Mouse (Mus musculus): ENCODE data around the gene Sh3kbp1.

The Sh3kbp1 gene

GRCm38 (mm10) chrX:159829192-159829852 lies 202.2 kb downstream of the Sh3kbp1 start:
- in situ Hi-C loops (cut with MboI, MseI), result no loop called here

- in situ Hi-C loops (cut with MboI, MseI), result no loop called here
These were observed 204.1 kb downstream of the Sh3kbp1 start for GRCm38 (mm10) chrX:159831176-159831575.

GRCm38 (mm10) chrX:159835239-159835638 lies 208.2 kb downstream of the Sh3kbp1 start:
- in situ Hi-C loops (cut with MboI, MseI), result no loop called here

GRCm38 (mm10) chrX:159837379-159837778 lies 210.3 kb downstream of the Sh3kbp1 start:
- in situ Hi-C loops (cut with MboI, MseI), result no loop called here

GRCm38 (mm10) chrX:159839786-159840185 lies 212.7 kb downstream of the Sh3kbp1 start:
- in situ Hi-C loops (cut with MboI, MseI), result no loop called here

- in situ Hi-C loops (cut with MboI, MseI), result no loop called here
These were observed 213.2 kb downstream of the Sh3kbp1 start for GRCm38 (mm10) chrX:159840225-159840624.

- in situ Hi-C loops (cut with MboI, MseI), result no loop called here
These were observed 223.7 kb downstream of the Sh3kbp1 start for GRCm38 (mm10) chrX:159850722-159851121.

- in situ Hi-C loops (cut with MboI, MseI), result no loop called here
These were observed 229.8 kb downstream of the Sh3kbp1 start for GRCm38 (mm10) chrX:159856866-159857265.

- in situ Hi-C loops (cut with MboI, MseI), result no loop called here
These were observed 231.1 kb downstream of the Sh3kbp1 start for GRCm38 (mm10) chrX:159858126-159858525.

- in situ Hi-C loops (cut with MboI, MseI), result no loop called here
These were observed 233.9 kb downstream of the Sh3kbp1 start for GRCm38 (mm10) chrX:159860841-159861530.

- in situ Hi-C loops (cut with MboI, MseI), result no loop called here
These were observed 240.6 kb downstream of the Sh3kbp1 start for GRCm38 (mm10) chrX:159867660-159868059.

GRCm38 (mm10) chrX:159872521-159872920 lies 245.4 kb downstream of the Sh3kbp1 start:
- in situ Hi-C loops (cut with MboI, MseI), result loop anchor here (10.0 kb wide), 1 partner anchor 1202 kb away; no protein-coding TSS in a partner anchor

- in situ Hi-C loops (cut with MboI, MseI), result loop anchor here (10.0 kb wide), 1 partner anchor 1197 kb away; no protein-coding TSS in a partner anchor
These were observed 250.7 kb downstream of the Sh3kbp1 start for GRCm38 (mm10) chrX:159877770-159878169.

GRCm38 (mm10) chrX:159879455-159879854 lies 252.4 kb downstream of the Sh3kbp1 start:
- in situ Hi-C loops (cut with MboI, MseI), result loop anchor here (10.0 kb wide), 1 partner anchor 1195 kb away; no protein-coding TSS in a partner anchor

- in situ Hi-C loops (cut with MboI, MseI), result no loop called here
These were observed 254.5 kb downstream of the Sh3kbp1 start for GRCm38 (mm10) chrX:159881576-159881975.

- in situ Hi-C loops (cut with MboI, MseI), result no loop called here
These were observed 269.5 kb downstream of the Sh3kbp1 start for GRCm38 (mm10) chrX:159896536-159896935.

- in situ Hi-C loops (cut with MboI, MseI), result no loop called here
These were observed 271.0 kb downstream of the Sh3kbp1 start for GRCm38 (mm10) chrX:159898110-159898509.

GRCm38 (mm10) chrX:159899121-159899520 lies 272.0 kb downstream of the Sh3kbp1 start:
- in situ Hi-C loops (cut with MboI, MseI), result no loop called here

- in situ Hi-C loops (cut with MboI, MseI), result no loop called here
These were observed 276.3 kb downstream of the Sh3kbp1 start for GRCm38 (mm10) chrX:159903421-159903820.

- in situ Hi-C loops (cut with MboI, MseI), result no loop called here
These were observed 280.6 kb downstream of the Sh3kbp1 start for GRCm38 (mm10) chrX:159907703-159908102.

- in situ Hi-C loops (cut with MboI, MseI), result no loop called here
These were observed 282.6 kb downstream of the Sh3kbp1 start for GRCm38 (mm10) chrX:159909446-159910277.

GRCm38 (mm10) chrX:159910600-159910999 lies 283.5 kb downstream of the Sh3kbp1 start:
- in situ Hi-C loops (cut with MboI, MseI), result no loop called here

Data from T-helper 2 cell (primary cell).